Mouse (Mus musculus): ENCODE results near the gene Tubb2b.

- TF ChIP-seq POLR2A (IDR thresholded peaks at IDR 0.05; ENCODE audit: low read depth, low read length) (no peak), CTCF (IDR thresholded peaks at IDR 0.05; ENCODE audit: extremely low read depth, insufficient read depth, insufficient read length, insufficient replicate concordance) (no peak)
Observed at GRCm38 (mm10) chr13:34101247-34101646, 29.0 kb downstream of the Tubb2b start.

All from spleen, adult 2 months (tissue).